Mouse (Mus musculus) adrenal gland, postnatal 14 days (tissue): ENCODE data around the gene Mrpl14. TPM values are rescaled to one million over a fixed set of nuclear protein-coding genes. Genes with fewer than 3 reads are reported as not detected.

ENCODE experiments used
- total RNA-seq: library from RNA; stranded (reverse); gene quantifications from 2 replicates; pipeline ENCODE4 v1.2.3, GENCODE M21; 2021

Gene Mrpl14
- total RNA-seq, 1 experiment from 2014 or later, result 122 TPM

Other genes with a start within 250 kb of the Mrpl14 start
- gene Spats1, start 210.9 kb upstream of the Mrpl14 start, total RNA-seq, result not detected in 2 replicates
- 17.2 and 18.7 TPM in 2 replicates for gene Aars2, start 179.5 kb upstream of the Mrpl14 start, total RNA-seq
- not detected in 2 replicates for gene Tcte1, start 162.9 kb upstream of the Mrpl14 start, total RNA-seq
- gene Tmem151b, start 136.6 kb upstream of the Mrpl14 start, total RNA-seq, result 0.33 and 1.6 TPM in 2 replicates
- 3.6 and 8.7 TPM in 2 replicates for gene Nfkbie, start 130.6 kb upstream of the Mrpl14 start, total RNA-seq
- 54.8 and 56.1 TPM in 2 replicates for gene Slc35b2, start 122.4 kb upstream of the Mrpl14 start, total RNA-seq
- gene Hsp90ab1, start 113.1 kb upstream of the Mrpl14 start, total RNA-seq, result 1,351 and 1,485 TPM in 2 replicates
- gene Slc29a1, start 86.7 kb upstream of the Mrpl14 start, total RNA-seq, result 114 and 140 TPM in 2 replicates
- 0.44 TPM in 1 of 2 replicates, not detected in the other for gene Mymx, start 84.2 kb upstream of the Mrpl14 start, total RNA-seq
- 0.11 and 0.49 TPM in 2 replicates for gene Capn11, start 27.0 kb upstream of the Mrpl14 start, total RNA-seq
- 45.4 and 48.1 TPM in 2 replicates for gene Tmem63b, start 583 bp downstream of the Mrpl14 start, total RNA-seq
- not detected in 2 replicates for gene 1600014C23Rik, start 47.5 kb downstream of the Mrpl14 start, total RNA-seq